Mouse (Mus musculus): Measurements from ENCODE around the gene Lrrc55.

DNA sequence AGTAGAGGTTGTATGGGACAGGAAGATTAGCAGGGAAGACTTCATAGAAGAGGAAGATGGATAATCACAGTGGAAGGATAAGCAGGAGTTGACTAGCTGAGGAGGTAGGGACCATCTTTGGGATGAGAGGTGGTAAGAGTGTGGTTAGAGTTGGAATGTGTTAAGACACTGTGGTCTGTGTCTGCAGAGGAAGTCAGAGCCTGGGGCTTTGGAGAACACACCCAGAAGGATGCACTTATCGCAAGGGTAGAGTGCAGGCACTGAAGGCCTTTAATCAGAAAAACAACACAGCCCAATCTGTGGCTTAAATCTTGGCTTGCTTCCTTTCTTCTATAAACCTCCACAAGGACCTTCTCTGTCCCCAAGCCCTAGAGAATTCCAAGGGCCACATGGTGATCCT is 28.7 kb downstream of the Lrrc55 start:
- TF ChIP-seq CTCF (IDR thresholded peaks at IDR 0.05), result no peak
- TF ChIP-seq EP300 (IDR thresholded peaks at IDR 0.05), result no peak

Data from lung, postnatal 0 days (tissue).